Mouse (Mus musculus) MEL (cell line): ENCODE measurements around the gene Dpysl5. TPM values are rescaled to one million over a fixed set of nuclear protein-coding genes. Genes with fewer than 3 reads are reported as not detected.

Experiments used
- DNase-seq: peaks from one replicate; pipeline ENCODE4 v3.0.0; 2011; ENCODE audit warnings: low read depth, low spot score
- H3K27ac ChIP-seq: 2 replicates; pipeline ENCODE4 v1.5.1; 2012; ENCODE audit warnings: low read depth, mild to moderate bottlenecking, control low read depth, low read length, moderate library complexity; ENCODE audit not compliant: control insufficient read depth
- H3K27me3 ChIP-seq, 2 experiments: fragments of 150-350 bp in 1 of 2; sonication (generic) in 1 of 2; 2 replicates each; pipeline ENCODE4 v1.6.1; 2012; ENCODE audit warnings: low read length in 2 of 2, mild to moderate bottlenecking in 2 of 2, improper control_type of control experiment in 1 of 2, moderate library complexity in 1 of 2; ENCODE audit not compliant: insufficient read depth in 2 of 2, control insufficient read depth in 1 of 2
- H3K36me3 ChIP-seq, 2 experiments: 2 replicates each; pipeline ENCODE4 v1.6.1; 2012 to 2014; ENCODE audit warnings: low read length in 2 of 2, improper control_type of control experiment in 1 of 2, inconsistent platforms in 1 of 2, mild to moderate bottlenecking in 1 of 2; ENCODE audit not compliant: insufficient read depth in 2 of 2, control insufficient read depth in 1 of 2
- H3K4me1 ChIP-seq, 2 experiments: fragments of 150-350 bp in 1 of 2; sonication (generic) in 1 of 2; 2 replicates each; pipeline ENCODE4 v1.6.1; 2012; ENCODE audit warnings: low read length in 2 of 2, improper control_type of control experiment in 1 of 2, mild to moderate bottlenecking in 1 of 2; ENCODE audit not compliant: insufficient read depth in 2 of 2, control insufficient read depth in 1 of 2
- H3K4me3 ChIP-seq, 2 experiments: fragments of 150-350 bp in 1 of 2; sonication (generic) in 1 of 2; 2 replicates each; pipeline ENCODE4 v1.5.1; 2012; ENCODE audit warnings: low read depth in 2 of 2, low read length in 2 of 2, mild to moderate bottlenecking in 2 of 2, moderate library complexity in 2 of 2, control low read depth in 1 of 2, improper control_type of control experiment in 1 of 2; ENCODE audit not compliant: control insufficient read depth in 1 of 2, insufficient read depth in 1 of 2
- H3K79me2 ChIP-seq: 2 replicates; pipeline ENCODE4 v1.6.1; 2012; ENCODE audit warnings: mild to moderate bottlenecking, low read length, moderate library complexity; ENCODE audit not compliant: control insufficient read depth, poor library complexity, insufficient read depth
- H3K9ac ChIP-seq: 2 replicates; pipeline ENCODE4 v1.6.1; 2012; ENCODE audit warnings: low read depth, mild to moderate bottlenecking, control low read depth, low read length, moderate library complexity; ENCODE audit not compliant: control insufficient read depth, poor library complexity, severe bottlenecking
- H3K9me3 ChIP-seq: fragments of 150-350 bp; sonication (generic); replicated peaks from 2 replicates; pipeline ENCODE4 v1.6.1; 2012; ENCODE audit warnings: mild to moderate bottlenecking, low read length, improper control_type of control experiment, moderate library complexity; ENCODE audit not compliant: insufficient read depth
- CHD1 ChIP-seq: IDR thresholded peaks from 2 replicates; pipeline ENCODE4 v1.6.1; 2012; ENCODE audit warnings: low read depth, mild to moderate bottlenecking, inconsistent platforms, low read length, improper control_type of control experiment
- CHD2 ChIP-seq: IDR thresholded peaks from 2 replicates; pipeline ENCODE4 v1.6.1; 2011; ENCODE audit warnings: low read length, improper control_type of control experiment
- CTCF ChIP-seq, 3 experiments: IDR thresholded peaks in 2 of 3; conservative IDR thresholded peaks in 1 of 3; 2 replicates each; pipeline ENCODE4 v1.5.1; 2011 to 2012; ENCODE audit warnings: low read length in 3 of 3, low read depth in 2 of 3, mild to moderate bottlenecking in 2 of 3, improper control_type of control experiment in 1 of 3, inconsistent platforms in 1 of 3, mixed read lengths in 1 of 3, moderate library complexity in 1 of 3; ENCODE audit not compliant: control insufficient read depth in 1 of 3, insufficient read depth in 1 of 3, poor library complexity in 1 of 3, severe bottlenecking in 1 of 3
- E2F4 ChIP-seq: IDR thresholded peaks from 2 replicates; pipeline ENCODE4 v1.6.1; 2011; ENCODE audit warnings: low read depth, low read length, improper control_type of control experiment, borderline replicate concordance
- ELF1 ChIP-seq: IDR thresholded peaks from 2 replicates; pipeline ENCODE4 v1.6.1; 2014; ENCODE audit warnings: low read depth, mild to moderate bottlenecking, inconsistent platforms, low read length, improper control_type of control experiment, moderate library complexity
- EP300 ChIP-seq, 2 experiments: IDR thresholded peaks; 2 replicates each; pipeline ENCODE4 v1.6.1; 2011; ENCODE audit warnings: improper control_type of control experiment in 2 of 2, low read length in 2 of 2, low read depth in 1 of 2, mild to moderate bottlenecking in 1 of 2
- GATA1 ChIP-seq: IDR thresholded peaks from 2 replicates; pipeline ENCODE4 v1.6.1; 2011; ENCODE audit warnings: low read depth, low read length, improper control_type of control experiment
- HCFC1 ChIP-seq: IDR thresholded peaks from 2 replicates; pipeline ENCODE4 v1.6.1; 2012; ENCODE audit warnings: low read depth, mild to moderate bottlenecking, inconsistent platforms, low read length, improper control_type of control experiment, moderate library complexity
- JUND ChIP-seq: IDR thresholded peaks from 2 replicates; pipeline ENCODE4 v1.6.1; 2011; ENCODE audit warnings: low read depth, mild to moderate bottlenecking, improper control_type of control experiment, low read length
- KAT2A ChIP-seq: conservative IDR thresholded peaks from 2 replicates; pipeline ENCODE4 v1.6.1; 2012; ENCODE audit warnings: low read depth, low read length, improper control_type of control experiment, inconsistent platforms
- MEF2A ChIP-seq: IDR thresholded peaks from 2 replicates; pipeline ENCODE4 v1.6.1; 2014; ENCODE audit warnings: low read depth, mild to moderate bottlenecking, inconsistent platforms, low read length, improper control_type of control experiment; ENCODE audit not compliant: poor library complexity, insufficient replicate concordance, severe bottlenecking; ENCODE audit errors: extremely low read depth
- MXI1 ChIP-seq: IDR thresholded peaks from 2 replicates; pipeline ENCODE4 v1.6.1; 2011; ENCODE audit warnings: mild to moderate bottlenecking, low read depth, low read length, improper control_type of control experiment
- MYB ChIP-seq: IDR thresholded peaks from 2 replicates; pipeline ENCODE4 v1.6.1; 2011; ENCODE audit warnings: mild to moderate bottlenecking, low read depth, low read length, improper control_type of control experiment
- MYC ChIP-seq: IDR thresholded peaks from 2 replicates; pipeline ENCODE4 v1.6.1; 2011; ENCODE audit warnings: low read depth, mild to moderate bottlenecking, low read length, improper control_type of control experiment, moderate library complexity
- NELFE ChIP-seq: IDR thresholded peaks from 2 replicates; pipeline ENCODE4 v1.6.1; 2011; ENCODE audit warnings: low read depth, low read length, improper control_type of control experiment
- POLR2A ChIP-seq, 2 experiments: IDR thresholded peaks; 2 replicates each; pipeline ENCODE4 v1.6.1; 2011 to 2012; ENCODE audit warnings: low read length in 2 of 2, mild to moderate bottlenecking in 2 of 2, control low read depth in 1 of 2, improper control_type of control experiment in 1 of 2, low read depth in 1 of 2, moderate library complexity in 1 of 2; ENCODE audit not compliant: control insufficient read depth in 1 of 2, insufficient read depth in 1 of 2, poor library complexity in 1 of 2
- POLR2AphosphoS2 ChIP-seq: IDR thresholded peaks from 2 replicates; pipeline ENCODE4 v1.6.1; 2011; ENCODE audit warnings: low read length, improper control_type of control experiment
- POLR2AphosphoS5 ChIP-seq: IDR thresholded peaks from 2 replicates; pipeline ENCODE4 v1.6.1; 2012; ENCODE audit warnings: low read depth, borderline replicate concordance, mild to moderate bottlenecking, inconsistent platforms, low read length, moderate library complexity, mixed read lengths
- RAD21 ChIP-seq: IDR thresholded peaks from 2 replicates; pipeline ENCODE4 v1.6.1; 2011; ENCODE audit warnings: mild to moderate bottlenecking, low read depth, low read length, improper control_type of control experiment
- RCOR1 ChIP-seq: IDR thresholded peaks from 2 replicates; pipeline ENCODE4 v1.6.1; 2012; ENCODE audit warnings: low read depth, mild to moderate bottlenecking, inconsistent platforms, low read length, improper control_type of control experiment
- SIN3A ChIP-seq: IDR thresholded peaks from 2 replicates; pipeline ENCODE4 v1.6.1; 2012; ENCODE audit warnings: low read length, improper control_type of control experiment, inconsistent platforms
- SMC3 ChIP-seq: IDR thresholded peaks from 2 replicates; pipeline ENCODE4 v1.6.1; 2011; ENCODE audit warnings: low read depth, low read length, improper control_type of control experiment
- TBP ChIP-seq: IDR thresholded peaks from 2 replicates; pipeline ENCODE4 v1.8.0; 2011; ENCODE audit warnings: low read depth, low read length, improper control_type of control experiment
- TCF12 ChIP-seq: IDR thresholded peaks from 2 replicates; pipeline ENCODE4 v1.6.1; 2014; ENCODE audit warnings: low read depth, mild to moderate bottlenecking, inconsistent platforms, low read length, improper control_type of control experiment, moderate library complexity
- UBTF ChIP-seq: IDR thresholded peaks from 2 replicates; pipeline ENCODE4 v1.6.1; 2012; ENCODE audit warnings: low read depth, mild to moderate bottlenecking, inconsistent platforms, low read length, improper control_type of control experiment, moderate library complexity, borderline replicate concordance; ENCODE audit not compliant: insufficient read depth
- USF2 ChIP-seq, 2 experiments: IDR thresholded peaks; 2 replicates each; pipeline ENCODE4 v1.6.1; 2011 to 2012; ENCODE audit warnings: improper control_type of control experiment in 2 of 2, low read length in 2 of 2, borderline replicate concordance in 1 of 2, inconsistent platforms in 1 of 2, low read depth in 1 of 2, mild to moderate bottlenecking in 1 of 2; ENCODE audit not compliant: insufficient read depth in 1 of 2
- ZC3H11A ChIP-seq: IDR thresholded peaks from 2 replicates; pipeline ENCODE4 v1.6.1; 2012; ENCODE audit warnings: low read depth, mild to moderate bottlenecking, inconsistent platforms, low read length, improper control_type of control experiment
- ZKSCAN1 ChIP-seq: IDR thresholded peaks from 2 replicates; pipeline ENCODE4 v1.6.1; 2012; ENCODE audit warnings: low read depth, mild to moderate bottlenecking, inconsistent platforms, low read length, improper control_type of control experiment, moderate library complexity
- ZMIZ1 ChIP-seq: IDR thresholded peaks from 2 replicates; pipeline ENCODE4 v1.6.1; 2012; ENCODE audit warnings: low read depth, mild to moderate bottlenecking, inconsistent platforms, low read length, improper control_type of control experiment, moderate library complexity
- ZNF384 ChIP-seq: IDR thresholded peaks from 2 replicates; pipeline ENCODE4 v1.6.1; 2012; ENCODE audit warnings: low read depth, mild to moderate bottlenecking, inconsistent platforms, low read length, improper control_type of control experiment
- polyA plus RNA-seq, 2 experiments: library from polyadenylated mRNA; stranded (reverse) in 1 of 2; unstranded in 1 of 2; fragments of >175 nt in 1 of 2; fragments of >200 nt in 1 of 2; gene quantifications; 2 replicates each; pipeline versions ENCODE4 v1.2.1 to v1.2.4; 2012; ENCODE audit warnings: low replicate concordance in 2 of 2, low read depth in 1 of 2; ENCODE audit not compliant: insufficient read length in 2 of 2, insufficient read depth in 1 of 2, missing spikeins in 1 of 2
- total RNA-seq: library from RNA; depleted of rRNA; stranded (reverse); fragments of 300-350 nt; gene quantifications from 2 replicates; pipeline ENCODE4 v1.2.3, GENCODE M21; 2012

Gene Dpysl5
- total and polyA plus RNA-seq, 3 experiments, result not detected

GRCm38 (mm10) chr5:30681970-30682369 lies 29.4 kb upstream of the Dpysl5 start:
- TF ChIP-seq RCOR1 (no peak), SIN3A (no peak), CHD1 (no peak), UBTF (no peak), KAT2A (no peak), ZKSCAN1 (no peak), POLR2AphosphoS2 (no peak), ELF1 (no peak), CHD2 (no peak)

GRCm38 (mm10) chr5:30682967-30683600 lies 28.3 kb upstream of the Dpysl5 start:
- Histone ChIP-seq H3K4me1 (no peaks in the 10 kb centered on the region), H3K27me3 (no peaks in the 10 kb centered on the region), H3K9me3 (no peaks in the 10 kb centered on the region), H3K9ac (no peak overlapping the region), H3K36me3 (no peaks in the 10 kb centered on the region), H3K27ac (no peak overlapping the region), H3K79me2 (no peaks in the 10 kb centered on the region), H3K4me3 (no peak overlapping the region)
- peak; percentile 62 for DNase-seq
- peak; percentile 88 for TF ChIP-seq RAD21
- TF ChIP-seq MXI1, result no peak
- TF ChIP-seq USF2 (IDR thresholded peaks at IDR 0.05; ENCODE audit: borderline replicate concordance in 1 of 2, insufficient read depth in 1 of 2, low read depth in 1 of 2, low read length in 2 of 2), result no peak
- no peak for TF ChIP-seq POLR2A (IDR thresholded peaks at IDR 0.05; ENCODE audit: control insufficient read depth in 1 of 2, insufficient read depth in 1 of 2, low read depth in 1 of 2, low read length in 2 of 2, poor library complexity in 1 of 2)
- TF ChIP-seq ZNF384, result no peak
- TF ChIP-seq POLR2AphosphoS2, result no peak
- TF ChIP-seq CHD1, result no peak
- TF ChIP-seq SIN3A, result no peak
- no peak for TF ChIP-seq GATA1
- no peak for TF ChIP-seq ZKSCAN1
- no peak for TF ChIP-seq MYC
- TF ChIP-seq MEF2A, result no peak
- no peak for TF ChIP-seq UBTF
- no peak for TF ChIP-seq JUND
- TF ChIP-seq HCFC1, result no peak
- TF ChIP-seq SMC3, result peak; percentile 71
- peak; percentile 80 for TF ChIP-seq ZC3H11A
- TF ChIP-seq KAT2A, result no peak
- TF ChIP-seq ELF1, result no peak
- TF ChIP-seq CHD2, result no peak
- no peak for TF ChIP-seq POLR2AphosphoS5
- TF ChIP-seq MYB, result no peak
- no peak for TF ChIP-seq EP300 (IDR thresholded peaks at IDR 0.05; ENCODE audit: low read depth in 1 of 2, low read length in 2 of 2)
- TF ChIP-seq ZMIZ1, result no peak
- no peak for TF ChIP-seq E2F4
- TF ChIP-seq TCF12, result no peak
- no peak for TF ChIP-seq NELFE
- TF ChIP-seq TBP, result no peak
- peak; percentile 50 to 80 (median 79); a peak in 5 of 6 replicates for TF ChIP-seq CTCF (IDR thresholded peaks at IDR 0.05 in 2 of 3, conservative IDR thresholded peaks at IDR 0.05 in 1 of 3; ENCODE audit: control insufficient read depth in 1 of 3, insufficient read depth in 1 of 3, low read depth in 2 of 3, low read length in 3 of 3, poor library complexity in 1 of 3, severe bottlenecking in 1 of 3)

More at GRCm38 (mm10) chr5:30681970-30682369, 29.4 kb upstream of the Dpysl5 start:
- Histone ChIP-seq H3K27me3 (no peaks in the 10 kb centered on the region), H3K4me1 (no peaks in the 10 kb centered on the region), H3K9ac (no peak overlapping the region), H3K9me3 (no peaks in the 10 kb centered on the region), H3K36me3 (no peaks in the 10 kb centered on the region), H3K27ac (no peak overlapping the region), H3K79me2 (no peaks in the 10 kb centered on the region), H3K4me3 (no peak overlapping the region)
- no peak for DNase-seq
